Mouse (Mus musculus) hindbrain, embryonic 13.5 days (tissue): ENCODE results near the gene Gm156. TPM values are rescaled to one million over a fixed set of nuclear protein-coding genes. Genes with fewer than 3 reads are reported as not detected.
"Not testable (repeated sequence)": the region's sequence is repeated elsewhere in the genome, so short reads cannot be mapped to it uniquely, and the experiment has no call there.

Source experiments
- ATAC-seq: fragments of 200-750 bp; cut with Nextera tagmentation; 2 replicates; pipeline ENCODE4 v1.8.0; 2017; ENCODE audit warnings: moderate TSS enrichment; ENCODE audit not compliant: low FRiP score
- H3K27ac ChIP-seq: fragments of 300-500 bp; sonication (generic); 2 replicates; pipeline ENCODE4 v1.5.1; 2015; ENCODE audit warnings: inconsistent platforms, mild to moderate bottlenecking, moderate library complexity
- H3K27me3 ChIP-seq: fragments of 300-500 bp; sonication (generic); 2 replicates; pipeline ENCODE4 v1.6.1; 2015; ENCODE audit warnings: mild to moderate bottlenecking, inconsistent platforms
- H3K36me3 ChIP-seq: fragments of 300-500 bp; sonication (generic); 2 replicates; pipeline ENCODE4 v1.6.1; 2015; ENCODE audit warnings: mild to moderate bottlenecking, inconsistent platforms
- H3K4me1 ChIP-seq: fragments of 300-500 bp; sonication (generic); replicated peaks from 2 replicates; pipeline ENCODE4 v1.6.1; 2015; ENCODE audit warnings: inconsistent platforms
- H3K4me2 ChIP-seq: fragments of 300-500 bp; sonication (generic); 2 replicates; pipeline ENCODE4 v1.6.1; 2015; ENCODE audit warnings: inconsistent platforms, mild to moderate bottlenecking, moderate library complexity
- H3K4me3 ChIP-seq: fragments of 300-500 bp; sonication (generic); 2 replicates; pipeline ENCODE4 v1.5.1; 2015; ENCODE audit warnings: mild to moderate bottlenecking, inconsistent platforms
- H3K9ac ChIP-seq: fragments of 300-500 bp; sonication (generic); 2 replicates; pipeline ENCODE4 v1.6.1; 2015; ENCODE audit warnings: mild to moderate bottlenecking, inconsistent platforms
- H3K9me3 ChIP-seq: fragments of 300-500 bp; sonication (generic); 2 replicates; pipeline ENCODE4 v1.6.1; 2016; ENCODE audit warnings: inconsistent platforms
- WGBS: fragments of 180-500 bp; shearing (Covaris S2); methylation state at CpG from one replicate; pipeline ENCODE4 v1.1.7; 2015; 5-methylcytosine and 5-hydroxymethylcytosine counted together
- polyA plus RNA-seq: library from polyadenylated mRNA; unstranded; fragments of >200 nt; fragmentation: Nextera tagmentation; extraction: Ambion mirVana; gene quantifications from 2 replicates; pipeline ENCODE4 v1.2.1, GENCODE M21; 2015

Gm156 gene
- not detected in 2 replicates for polyA plus RNA-seq

DNA sequence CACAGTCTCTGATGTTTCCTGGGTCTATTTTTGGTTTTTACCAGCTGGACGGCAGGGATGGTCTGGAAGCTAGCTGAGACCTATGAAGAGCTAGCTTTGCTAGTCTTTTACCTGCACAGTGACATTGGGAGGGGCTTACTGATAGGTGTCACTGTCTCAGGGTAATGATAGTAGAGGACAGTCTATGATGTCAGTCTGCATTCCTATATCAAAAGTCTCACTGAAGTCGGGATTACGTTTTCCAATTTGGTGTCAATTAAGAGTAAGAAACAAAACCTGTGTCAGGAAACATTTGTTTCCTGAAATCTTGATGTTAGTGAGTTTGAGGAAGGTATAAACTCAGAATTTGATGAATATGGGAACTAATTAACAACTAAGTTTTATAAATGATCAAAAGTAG is at the start of gene Gm156:
TSS of gene Gm156 (minus strand) at position 101 of the 400 bp plus-strand sequence.
- not testable (repeated sequence) for H3K4me1 ChIP-seq, H3K27ac ChIP-seq, H3K36me3 ChIP-seq, H3K27me3 ChIP-seq, H3K4me2 ChIP-seq, H3K9me3 ChIP-seq, ATAC-seq, H3K4me3 ChIP-seq, H3K9ac ChIP-seq
- 90% methylated on average over 3 of the region's 3 CpGs for WGBS

DNA sequence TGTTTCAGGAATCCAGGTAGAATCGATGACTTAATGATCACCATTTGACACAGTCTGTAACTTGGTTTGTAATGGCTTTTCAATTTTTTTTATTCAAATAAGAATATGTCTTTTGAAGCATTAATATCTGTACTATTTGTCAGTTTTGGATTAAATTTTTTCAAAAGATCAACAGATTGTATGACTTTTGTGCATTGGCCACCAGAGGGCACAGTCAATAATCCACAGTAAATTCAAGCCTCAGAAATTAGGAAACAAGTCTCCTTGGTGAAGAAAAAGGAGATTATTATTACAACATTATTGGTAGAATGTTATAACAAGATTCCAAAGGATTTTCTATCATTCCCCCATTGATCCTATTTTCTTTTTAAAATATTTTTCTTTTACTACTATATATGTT is 41.5 kb upstream of the Gm156 start:
- Histone ChIP-seq H3K27me3 (no peaks in the 10 kb centered on the region), H3K9me3 (peaks cover 18% of the 10 kb centered on the region; the same call in 1 of the 2 replicates), H3K4me1 (no peaks in the 10 kb centered on the region), H3K27ac (no peak overlapping the region), H3K4me3 (no peak overlapping the region), H3K9ac (no peak overlapping the region), H3K4me2 (no peak overlapping the region), H3K36me3 (no peaks in the 10 kb centered on the region)
- WGBS = 80% methylated on average over 1 of the region's 1 CpGs
- no peak for ATAC-seq

DNA sequence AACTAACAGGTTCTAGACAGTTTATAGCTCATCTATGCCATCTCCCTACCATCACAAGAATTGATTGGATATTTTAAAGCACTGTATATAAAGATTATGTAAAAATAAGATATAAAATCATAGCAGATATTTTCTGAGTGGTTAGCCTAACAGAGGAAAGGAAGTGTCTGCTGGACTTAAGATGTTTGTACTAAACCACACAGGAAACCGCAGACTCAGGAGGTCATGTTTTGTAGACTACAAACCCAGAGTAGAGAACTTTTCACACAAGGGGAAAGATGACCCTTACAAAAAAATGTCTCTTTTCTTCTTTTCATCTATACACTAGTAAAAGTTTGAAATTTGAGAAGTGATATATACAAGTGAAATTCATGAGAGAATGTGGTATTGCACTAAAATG is 39.9 kb upstream of the Gm156 start:
- H3K9ac ChIP-seq = no peak overlapping the region
- H3K9me3 ChIP-seq = peaks cover 28% of the 10 kb centered on the region; the same call in 1 of the 2 replicates
- 88% methylated on average over 1 of the region's 1 CpGs for WGBS
- H3K27ac ChIP-seq = no peak overlapping the region
- no peak overlapping the region for H3K4me2 ChIP-seq
- ATAC-seq = no peak
- no peak overlapping the region for H3K4me3 ChIP-seq
- H3K4me1 ChIP-seq = no peaks in the 10 kb centered on the region
- H3K36me3 ChIP-seq = no peaks in the 10 kb centered on the region
- H3K27me3 ChIP-seq = no peaks in the 10 kb centered on the region

DNA sequence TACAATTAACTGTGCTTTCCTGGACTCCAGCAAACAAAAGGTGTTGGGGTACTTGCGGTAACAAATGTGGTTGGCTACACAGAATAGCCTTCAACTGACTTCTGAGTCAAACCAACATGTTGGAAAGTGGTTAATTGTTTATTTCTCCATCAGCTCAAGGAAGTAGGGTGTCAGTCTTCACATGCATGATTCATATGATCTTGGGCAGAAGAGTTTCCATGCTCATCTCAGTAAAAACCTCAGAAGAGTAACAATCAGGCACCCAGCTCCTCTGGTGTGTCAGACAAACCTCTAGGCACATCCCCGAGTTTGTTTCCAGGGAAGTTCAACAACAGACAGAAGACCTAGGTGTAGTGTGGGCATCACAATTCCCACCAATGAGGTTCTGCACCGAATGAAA is 33.7 kb upstream of the Gm156 start:
- 61% methylated on average over 3 of the region's 3 CpGs for WGBS
- Histone ChIP-seq H3K9ac (no peak overlapping the region), H3K36me3 (no peaks in the 10 kb centered on the region), H3K4me3 (no peak overlapping the region), H3K27ac (no peak overlapping the region), H3K4me2 (no peak overlapping the region), H3K27me3 (no peaks in the 10 kb centered on the region), H3K9me3 (peaks cover 15% of the 10 kb centered on the region; the same call in 1 of the 2 replicates), H3K4me1 (no peaks in the 10 kb centered on the region)
- ATAC-seq = no peak

DNA sequence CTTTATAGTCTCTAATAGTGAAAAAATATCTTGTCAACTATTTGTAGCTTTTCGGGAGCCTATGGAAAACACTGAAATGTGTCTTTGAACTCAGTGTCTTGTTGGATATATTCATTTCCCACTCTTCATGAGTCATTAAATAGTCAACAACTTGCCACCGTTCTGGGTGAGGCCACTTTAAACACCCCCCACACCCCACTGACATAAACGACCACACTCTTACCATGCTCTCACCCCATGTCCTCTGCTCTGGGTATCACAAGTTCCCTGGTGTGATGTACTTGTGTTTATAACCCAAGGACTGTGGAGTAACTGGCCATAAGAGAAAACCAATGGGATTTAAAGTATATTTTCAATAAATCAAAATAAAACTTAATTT is 36.4 kb downstream of the Gm156 start:
- Histone ChIP-seq H3K4me2 (no peak overlapping the region), H3K9me3 (no peaks in the 10 kb centered on the region), H3K4me1 (no peaks in the 10 kb centered on the region), H3K4me3 (no peak overlapping the region), H3K27ac (no peak overlapping the region), H3K27me3 (no peaks in the 10 kb centered on the region), H3K9ac (no peak overlapping the region), H3K36me3 (no peaks in the 10 kb centered on the region)
- ATAC-seq = no peak
- 81% methylated on average over 3 of the region's 3 CpGs for WGBS

DNA sequence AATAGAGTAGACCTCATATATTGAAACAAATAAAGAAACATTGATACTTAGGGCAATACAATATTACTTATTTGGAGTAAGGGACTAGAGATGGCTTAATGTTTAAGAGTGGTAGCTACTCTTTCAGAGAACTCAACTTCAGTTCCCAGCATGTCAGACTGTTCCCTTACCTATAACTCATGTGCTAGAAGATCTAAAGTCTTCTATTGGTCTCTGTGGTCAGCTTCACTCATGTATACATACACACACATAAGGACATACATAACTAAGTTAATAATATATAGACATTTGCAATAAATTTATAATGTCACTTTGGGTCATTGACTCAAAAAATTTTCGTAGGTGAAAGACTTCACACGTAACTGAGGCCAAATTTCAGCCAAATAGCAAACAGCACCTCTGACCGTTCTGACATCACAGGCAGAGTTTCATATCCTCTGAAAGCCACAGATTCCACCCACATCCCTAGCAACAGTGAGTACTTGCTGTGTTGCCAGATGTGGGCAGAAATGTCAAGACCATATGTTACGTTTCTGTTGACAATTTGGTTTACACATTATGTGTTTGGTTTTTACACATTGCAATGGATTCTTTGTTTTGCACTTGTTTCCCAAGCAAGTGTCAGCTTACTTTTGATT is 36.9 kb downstream of the Gm156 start:
- Histone ChIP-seq H3K9ac (no peak overlapping the region), H3K27ac (no peak overlapping the region), H3K36me3 (no peaks in the 10 kb centered on the region), H3K4me2 (no peak overlapping the region), H3K9me3 (no peaks in the 10 kb centered on the region), H3K27me3 (no peaks in the 10 kb centered on the region), H3K4me1 (no peaks in the 10 kb centered on the region), H3K4me3 (no peak overlapping the region)
- no peak for ATAC-seq
- WGBS = 86% methylated on average over 4 of the region's 4 CpGs

DNA sequence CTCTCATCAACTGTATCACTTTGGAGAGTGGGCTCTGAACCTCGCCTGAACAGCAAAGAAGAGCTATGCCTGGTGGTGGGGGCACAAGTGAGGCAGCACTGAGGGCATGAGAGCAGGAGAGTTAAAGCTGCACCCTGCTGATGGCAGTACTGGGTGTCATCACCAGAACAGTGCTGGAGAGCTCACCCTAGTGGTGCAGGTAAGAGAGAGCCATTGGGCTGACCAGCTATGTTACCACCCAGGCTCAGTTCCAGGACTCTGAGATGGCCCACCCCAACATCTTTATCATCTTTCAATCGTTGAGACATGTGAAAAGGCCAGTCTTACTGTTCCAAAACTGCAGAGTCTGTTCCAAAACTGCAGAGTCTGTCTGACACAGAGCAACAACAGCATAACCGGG is 37.9 kb downstream of the Gm156 start:
- ATAC-seq = no peak
- Histone ChIP-seq H3K9me3 (no peaks in the 10 kb centered on the region), H3K4me2 (no peak overlapping the region), H3K36me3 (no peaks in the 10 kb centered on the region), H3K4me1 (no peaks in the 10 kb centered on the region), H3K4me3 (no peak overlapping the region), H3K9ac (no peak overlapping the region), H3K27ac (no peak overlapping the region), H3K27me3 (no peaks in the 10 kb centered on the region)
- WGBS = 67% methylated on average over 3 of the region's 3 CpGs

DNA sequence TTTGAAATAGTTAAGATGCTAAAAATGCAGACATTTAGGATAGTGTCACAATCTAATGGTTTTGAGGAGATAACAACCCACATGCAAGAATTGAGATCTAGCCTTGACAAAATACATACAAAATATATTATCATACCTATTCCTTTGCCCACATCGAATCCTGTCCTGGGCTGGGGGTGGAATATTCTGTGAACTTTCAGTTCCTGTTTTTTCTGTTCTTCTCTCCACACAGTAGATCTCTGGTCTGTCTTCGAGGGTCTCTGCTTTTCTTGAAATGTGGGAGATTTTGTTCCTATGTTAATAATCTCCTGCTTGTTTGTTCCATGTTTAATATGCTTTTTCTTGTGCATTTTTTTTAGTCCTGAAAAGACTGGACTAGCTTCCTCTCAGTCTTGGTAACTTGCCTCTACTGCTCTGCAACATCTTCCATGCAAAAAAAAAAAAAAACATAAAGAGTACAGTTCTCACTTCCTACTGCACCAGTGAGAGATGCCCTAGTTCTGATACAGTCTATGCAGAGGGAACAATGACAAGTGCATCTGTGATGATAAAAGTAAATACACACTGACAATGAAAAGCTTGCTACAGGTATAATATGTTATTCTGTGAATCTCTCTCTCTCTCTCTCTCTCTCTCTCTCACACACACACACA is 43.9 kb downstream of the Gm156 start, which contains the start of gene Klri2:
TSS of gene Klri2 (minus strand) at position 416 of the 653 bp plus-strand sequence.
- H3K9me3 ChIP-seq = no peaks in the 10 kb centered on the region
- no peaks in the 10 kb centered on the region for H3K36me3 ChIP-seq
- no peaks in the 10 kb centered on the region for H3K4me1 ChIP-seq
- no peak for ATAC-seq
- no peak within 1 kb of the TSS for H3K4me3 ChIP-seq
- no peak within 1 kb of the TSS for H3K27ac ChIP-seq
- H3K27me3 ChIP-seq = no peaks in the 10 kb centered on the region
- no peak within 1 kb of the TSS for H3K4me2 ChIP-seq
- 81% methylated on average over 2 of the region's 2 CpGs for WGBS
- H3K9ac ChIP-seq = no peak within 1 kb of the TSS

DNA sequence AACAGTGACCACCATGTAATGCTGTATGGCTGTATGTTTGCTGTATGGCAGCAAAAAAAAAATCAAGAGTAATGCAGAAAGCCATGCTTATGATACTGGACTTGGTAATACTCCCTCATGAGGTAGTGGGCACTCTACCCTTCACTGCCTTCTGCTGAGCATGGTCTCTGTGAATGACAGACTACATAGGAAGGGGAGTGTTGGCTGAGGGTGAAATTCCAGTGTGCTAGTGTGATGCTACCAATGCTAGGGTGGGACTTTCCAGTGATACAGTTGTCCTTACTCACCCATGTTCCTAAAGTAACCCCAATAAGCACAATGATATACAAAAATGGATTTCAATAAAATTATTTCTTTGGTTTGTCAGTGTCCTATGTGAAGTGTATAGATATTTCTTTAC is 47.7 kb downstream of the Gm156 start:
- Histone ChIP-seq H3K27ac (no peak overlapping the region), H3K4me2 (no peak overlapping the region), H3K27me3 (no peaks in the 10 kb centered on the region), H3K36me3 (no peaks in the 10 kb centered on the region), H3K4me3 (no peak overlapping the region), H3K9ac (no peak overlapping the region), H3K9me3 (no peaks in the 10 kb centered on the region), H3K4me1 (no peaks in the 10 kb centered on the region)
- no peak for ATAC-seq

DNA sequence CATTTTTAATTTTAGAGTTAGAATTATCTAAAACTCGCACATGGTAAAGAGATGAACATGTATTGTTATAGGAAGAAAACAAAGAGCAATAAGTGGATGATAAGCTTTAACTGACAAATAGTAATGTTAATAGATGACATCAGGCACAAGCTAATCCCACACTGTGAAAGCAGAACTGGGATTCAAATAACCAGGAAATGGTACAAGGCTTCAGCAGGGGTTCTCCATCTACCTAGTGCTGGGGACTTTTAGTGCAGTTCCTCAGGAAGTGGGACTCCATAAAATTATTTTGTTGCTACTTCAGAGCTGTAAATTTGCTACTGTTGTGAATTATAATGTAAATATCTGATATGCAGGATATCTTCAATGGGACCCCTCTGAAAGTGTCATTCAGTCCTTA is 56.8 kb downstream of the Gm156 start:
- WGBS = 89% methylated on average over 1 of the region's 1 CpGs
- Histone ChIP-seq H3K27me3 (no peaks in the 10 kb centered on the region), H3K27ac (no peak overlapping the region), H3K4me3 (no peak overlapping the region), H3K4me1 (no peaks in the 10 kb centered on the region), H3K4me2 (no peak overlapping the region), H3K36me3 (no peaks in the 10 kb centered on the region), H3K9me3 (no peaks in the 10 kb centered on the region), H3K9ac (no peak overlapping the region)
- ATAC-seq = no peak

DNA sequence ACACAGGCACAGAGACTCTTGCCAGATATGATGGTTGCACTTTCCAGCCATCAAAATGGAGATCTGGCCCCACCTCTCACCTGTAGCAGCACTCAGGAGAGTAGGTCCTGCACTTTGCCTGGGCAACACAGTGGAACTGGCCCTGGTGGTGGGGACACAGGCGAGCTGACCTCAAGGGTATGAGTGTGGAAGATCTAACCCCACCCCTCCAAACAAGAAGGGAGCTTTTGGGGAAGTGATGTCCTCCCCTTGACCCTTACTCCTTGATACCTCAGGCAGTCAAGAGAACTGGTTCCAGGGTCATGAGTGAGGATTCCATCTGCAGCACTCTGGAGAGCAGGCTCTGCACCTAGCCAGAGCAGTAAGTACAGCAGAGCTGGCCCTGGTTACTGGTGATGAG is 62.7 kb downstream of the Gm156 start:
- WGBS = 86% methylated on average over 1 of the region's 1 CpGs
- Histone ChIP-seq H3K4me3 (no peak overlapping the region), H3K4me1 (no peaks in the 10 kb centered on the region), H3K27ac (no peak overlapping the region), H3K9me3 (no peaks in the 10 kb centered on the region), H3K9ac (no peak overlapping the region), H3K4me2 (no peak overlapping the region), H3K27me3 (no peaks in the 10 kb centered on the region), H3K36me3 (no peaks in the 10 kb centered on the region)
- ATAC-seq = no peak

DNA sequence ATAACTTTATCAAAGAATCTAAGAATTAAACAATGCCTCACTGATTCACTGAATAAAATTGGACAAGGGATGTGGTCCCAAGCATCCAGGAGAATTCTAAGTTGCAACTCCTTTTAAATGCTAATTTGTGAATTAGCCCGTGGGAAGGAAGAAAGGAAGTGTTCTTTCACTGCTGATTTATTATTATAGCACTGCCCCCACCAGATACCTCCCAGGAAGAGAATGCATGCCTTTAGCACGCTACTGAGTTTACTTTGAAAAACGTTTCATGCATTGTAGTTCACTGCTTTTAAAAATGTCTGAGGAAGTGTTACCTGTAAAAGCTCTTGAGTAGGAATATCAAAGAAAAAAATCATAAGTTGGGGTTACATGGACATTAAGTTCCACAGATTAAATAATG is 63.6 kb downstream of the Gm156 start:
- Histone ChIP-seq H3K4me2 (no peak overlapping the region), H3K4me1 (no peaks in the 10 kb centered on the region), H3K4me3 (no peak overlapping the region), H3K27ac (no peak overlapping the region), H3K36me3 (no peaks in the 10 kb centered on the region), H3K9me3 (no peaks in the 10 kb centered on the region), H3K9ac (no peak overlapping the region), H3K27me3 (no peaks in the 10 kb centered on the region)
- no peak for ATAC-seq
- 18% methylated on average over 3 of the region's 3 CpGs for WGBS

DNA sequence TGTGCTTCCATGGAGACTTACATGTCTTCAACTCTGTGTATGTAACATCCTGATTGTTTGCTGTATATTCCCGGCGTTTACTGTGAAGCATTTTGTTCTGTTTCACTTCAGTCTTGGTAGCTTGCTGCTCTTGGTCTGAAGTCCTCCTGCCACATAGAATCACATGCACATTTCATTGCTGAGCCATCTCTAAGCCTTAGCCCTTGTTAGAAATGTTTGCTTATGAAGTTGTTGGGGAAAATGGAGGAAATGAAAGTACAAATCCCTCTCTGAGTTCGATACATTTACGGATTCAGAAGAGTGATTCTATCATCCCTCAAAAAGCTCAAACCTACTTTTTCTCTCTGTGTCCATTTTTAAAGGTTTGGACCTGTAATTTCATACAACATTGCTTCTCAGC is 67.0 kb downstream of the Gm156 start, which contains the start of gene Klri1:
TSS of gene Klri1 (minus strand) at position 101 of the 400 bp plus-strand sequence.
- Histone ChIP-seq H3K27me3 (no peaks in the 10 kb centered on the region), H3K36me3 (no peaks in the 10 kb centered on the region), H3K4me1 (no peaks in the 10 kb centered on the region), H3K9me3 (no peaks in the 10 kb centered on the region), H3K27ac (no peak within 1 kb of the TSS), H3K9ac (no peak within 1 kb of the TSS), H3K4me3 (no peak within 1 kb of the TSS), H3K4me2 (no peak within 1 kb of the TSS)
- no peak for ATAC-seq
- 92% methylated on average over 4 of the region's 4 CpGs for WGBS
